Mouse (Mus musculus) erythroblast, embryonic 14.5 days (primary cell): ENCODE data around the gene Fsd2.

Source experiments
- GATA1 ChIP-seq: IDR thresholded peaks from 2 replicates; pipeline ENCODE4 v1.6.1; 2012; ENCODE audit warnings: low read length, inconsistent platforms, mixed read lengths
- TAL1 ChIP-seq: IDR thresholded peaks from 3 replicates; pipeline ENCODE4 v1.6.1; 2012; ENCODE audit warnings: low read length, inconsistent platforms, mixed read lengths

GRCm38 (mm10) chr7:81597660-81598059 is 30.9 kb upstream of the Fsd2 start:
- TF ChIP-seq GATA1, result no peak
- no peak for TF ChIP-seq TAL1
